Mouse (Mus musculus) activated CD4-positive, CD25-positive, alpha-beta regulatory T cell (primary cell): ENCODE data around the gene Gas8. TPM values are rescaled to one million over a fixed set of nuclear protein-coding genes. Genes with fewer than 3 reads are reported as not detected.

Experiments
- polyA plus RNA-seq, 2 experiments: library from polyadenylated mRNA; unstranded; fragments of 100-300 nt; shearing (Covaris generic); gene quantifications; one replicate each; pipeline ENCODE4 v1.2.1; 2017

The Gas8 gene
- polyA plus RNA-seq = 1 to 10 TPM; 7.7 to 9.6 TPM

DNA sequence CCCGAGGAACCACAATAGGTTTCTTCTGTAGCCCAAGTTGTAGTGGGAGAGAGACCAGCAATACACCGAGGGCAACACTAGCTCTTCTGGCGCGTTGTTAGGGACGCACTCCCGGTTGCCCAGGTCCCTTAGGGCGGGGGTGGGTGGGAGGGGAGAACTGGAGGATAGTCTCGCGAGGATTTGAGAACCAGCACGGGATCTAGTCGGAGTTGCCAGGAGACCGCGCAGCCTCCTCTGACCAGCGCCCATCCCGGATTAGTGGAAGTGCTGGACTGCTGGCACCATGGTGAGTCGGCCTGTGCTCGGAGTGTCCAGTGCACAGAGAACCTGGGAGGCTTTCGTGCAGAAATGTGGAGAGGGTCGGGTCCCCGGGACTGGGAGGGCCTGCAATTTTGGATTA, at the start of gene Gas8:
Gene Gas8 (plus strand): TSS at position 168 of the 400 bp plus-strand sequence.

DNA sequence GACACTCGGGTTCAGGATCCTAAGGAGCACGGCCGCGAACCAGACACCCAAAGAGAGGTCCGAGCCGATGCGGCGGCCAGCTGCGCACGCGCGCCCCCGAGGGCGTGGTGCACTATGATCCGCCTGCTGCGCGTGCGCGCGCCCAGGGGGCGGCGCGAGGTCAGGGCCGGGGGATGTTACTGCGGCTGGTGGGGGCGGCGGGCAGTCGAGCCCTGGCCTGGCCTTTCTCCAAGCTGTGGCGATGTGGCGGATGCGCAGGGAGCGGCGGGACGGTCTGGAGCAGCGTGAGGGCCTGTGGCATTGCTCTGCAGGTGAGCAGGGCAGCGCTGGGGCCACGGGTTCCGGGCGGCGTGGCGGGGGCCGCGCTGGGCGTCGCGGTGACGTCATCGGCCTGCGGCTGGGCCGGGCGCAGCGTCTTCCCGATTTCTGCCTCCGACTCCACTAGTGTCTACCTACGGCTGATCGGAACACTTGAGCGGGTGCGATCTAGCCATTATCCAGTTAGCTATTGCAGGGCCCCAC, 40.8 kb upstream of the Gas8 start, which contains the start of gene Afg3l1:
Gene Afg3l1 (plus strand): TSS at position 167 of the 522 bp plus-strand sequence.

DNA sequence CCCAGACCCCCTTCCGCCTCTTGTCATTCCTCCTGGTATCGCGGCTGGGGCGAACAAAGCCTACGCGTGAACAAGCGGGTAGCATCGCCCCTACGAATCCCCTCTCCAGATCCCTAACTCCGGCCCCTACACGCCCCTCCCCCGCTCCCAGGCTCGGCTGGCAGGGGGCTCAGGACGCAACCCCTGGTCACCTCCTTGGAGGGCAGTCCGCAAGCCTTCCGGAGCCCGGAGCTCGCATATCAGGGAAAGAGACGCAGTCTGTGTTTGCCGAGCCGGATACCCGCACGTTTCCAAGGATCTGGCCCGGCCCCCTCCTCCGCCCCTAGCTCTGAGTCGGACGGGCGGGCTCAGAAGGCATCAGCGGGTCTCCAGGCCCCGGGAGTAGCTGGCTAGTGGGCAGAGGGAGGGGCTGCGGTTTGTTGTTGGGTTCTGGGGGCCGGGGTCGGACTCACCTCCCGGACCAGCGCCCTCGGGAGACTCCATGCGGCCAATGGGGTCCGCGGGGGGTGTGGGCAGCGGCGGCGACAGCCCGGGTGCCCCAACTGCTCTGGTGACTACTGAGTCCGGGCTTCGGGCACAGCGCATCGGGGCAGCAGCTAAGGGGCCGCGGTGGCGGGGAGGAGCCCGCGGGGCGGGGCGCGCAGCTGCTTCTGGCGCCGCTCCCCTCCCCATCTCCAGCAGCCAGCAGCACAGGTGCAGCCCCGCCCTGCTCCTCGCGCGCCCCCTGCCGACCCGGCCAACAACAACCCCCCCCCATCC, 3.7 kb upstream of the Gas8 start, which contains the start of gene Dbndd1:
Gene Dbndd1 (minus strand): TSS at position 683 of the 759 bp plus-strand sequence.

Other genes with a start within 250 kb of the Gas8 start
- gene Fanca, start 200.3 kb upstream of the Gas8 start, polyA plus RNA-seq = 10 to 100 TPM in 1 of 2 experiments, 1 to 10 TPM in 1; 9.7 to 15.2 TPM
- under 1 TPM in 1 of 2 experiments, not detected in 1; 0.18 TPM for gene Spire2, start 186.1 kb upstream of the Gas8 start, polyA plus RNA-seq
- gene Tcf25, start 145.1 kb upstream of the Gas8 start, polyA plus RNA-seq = 100 to 1,000 TPM; 241 to 246 TPM
- under 1 TPM; 0.13 to 0.18 TPM for gene Mc1r, start 111.7 kb upstream of the Gas8 start, polyA plus RNA-seq
- gene Tubb3, start 107.4 kb upstream of the Gas8 start, polyA plus RNA-seq = under 1 TPM in 1 of 2 experiments, not detected in 1; 0.58 TPM
- gene Def8, start 95.3 kb upstream of the Gas8 start, polyA plus RNA-seq = 10 to 100 TPM in 1 of 2 experiments, 1 to 10 TPM in 1; 8.8 to 13.3 TPM
- gene Afg3l1, start 40.9 kb upstream of the Gas8 start, polyA plus RNA-seq = 10 to 100 TPM; 67.8 to 68.6 TPM
- gene Dbndd1, start 3.4 kb upstream of the Gas8 start, polyA plus RNA-seq = under 1 TPM; 0.31 to 0.86 TPM
- under 1 TPM; 0.14 to 0.36 TPM for gene Rhou, start 135.1 kb downstream of the Gas8 start, polyA plus RNA-seq